Mouse (Mus musculus) midbrain, postnatal 0 days (tissue): ENCODE measurements around the gene Stt3b. TPM values are rescaled to one million over a fixed set of nuclear protein-coding genes. Genes with fewer than 3 reads are reported as not detected.

Source experiments
- ATAC-seq: fragments of 200-750 bp; cut with Nextera tagmentation; 2 replicates; pipeline ENCODE4 v1.8.0; 2017; ENCODE audit warnings: moderate number of reproducible peaks, mild to moderate bottlenecking, moderate TSS enrichment, moderate library complexity; ENCODE audit not compliant: low FRiP score
- DNase-seq: peaks from one replicate; pipeline ENCODE4 v3.0.0-alpha.2; 2015; ENCODE audit warnings: low spot score
- H3K27ac ChIP-seq: fragments of 300-500 bp; sonication (generic); 2 replicates; pipeline ENCODE4 v1.5.1; 2014; ENCODE audit warnings: low read depth, mild to moderate bottlenecking, low read length, mixed read lengths
- H3K27me3 ChIP-seq: fragments of 300-500 bp; sonication (generic); 2 replicates; pipeline ENCODE4 v1.6.1; 2014; ENCODE audit warnings: low read length, control low read depth, mixed read lengths; ENCODE audit not compliant: insufficient read depth
- H3K36me3 ChIP-seq: fragments of 300-500 bp; sonication (generic); 2 replicates; pipeline ENCODE4 v1.6.1; 2014; ENCODE audit warnings: low read length, control low read depth, mixed read lengths; ENCODE audit not compliant: insufficient read depth
- H3K4me1 ChIP-seq: fragments of 300-500 bp; sonication (generic); 2 replicates; pipeline ENCODE4 v1.6.1; 2014; ENCODE audit warnings: mild to moderate bottlenecking, control low read depth, antibody characterized with exemption, low read length, mixed read lengths; ENCODE audit not compliant: insufficient read depth
- H3K4me2 ChIP-seq: fragments of 300-500 bp; sonication (generic); 2 replicates; pipeline ENCODE4 v1.6.1; 2014; ENCODE audit warnings: low read depth, mild to moderate bottlenecking, low read length, mixed read lengths; ENCODE audit not compliant: poor library complexity, severe bottlenecking
- H3K4me3 ChIP-seq: fragments of 300-500 bp; sonication (generic); 2 replicates; pipeline ENCODE4 v1.5.1; 2014; ENCODE audit warnings: low read depth, mild to moderate bottlenecking, low read length, moderate library complexity
- H3K9ac ChIP-seq: fragments of 300-500 bp; sonication (generic); replicated peaks from 2 replicates; pipeline ENCODE4 v1.6.1; 2014; ENCODE audit warnings: mild to moderate bottlenecking, low read length, moderate library complexity, mixed read lengths; ENCODE audit not compliant: poor library complexity, severe bottlenecking
- H3K9me3 ChIP-seq: fragments of 300-500 bp; sonication (generic); 2 replicates; pipeline ENCODE4 v1.6.1; 2016; ENCODE audit warnings: low read length, control low read depth
- CTCF ChIP-seq: IDR thresholded peaks from 2 replicates; pipeline ENCODE4 v1.5.1; 2016; ENCODE audit warnings: antibody characterized with exemption, mild to moderate bottlenecking
- WGBS: fragments of 180-500 bp; shearing (Covaris S2); extraction: QIAGEN DNeasy Blood & Tissue Kit; methylation state at CpG from one replicate; pipeline ENCODE4 v1.1.7; 2014; 5-methylcytosine and 5-hydroxymethylcytosine counted together
- polyA plus RNA-seq: library from polyadenylated mRNA; unstranded; fragments of >200 nt; fragmentation: Nextera tagmentation; extraction: Ambion mirVana; gene quantifications from 2 replicates; pipeline ENCODE4 v1.2.1, GENCODE M21; 2015
- total RNA-seq: library from RNA; depleted of rRNA; stranded (reverse); fragments of >200 nt; gene quantifications from 2 replicates; pipeline ENCODE4 v1.2.3, GENCODE M21; 2014

Gene Stt3b
- total and polyA plus RNA-seq, 2 experiments from 2014 or later, result 56.6 to 93.4 TPM

DNA sequence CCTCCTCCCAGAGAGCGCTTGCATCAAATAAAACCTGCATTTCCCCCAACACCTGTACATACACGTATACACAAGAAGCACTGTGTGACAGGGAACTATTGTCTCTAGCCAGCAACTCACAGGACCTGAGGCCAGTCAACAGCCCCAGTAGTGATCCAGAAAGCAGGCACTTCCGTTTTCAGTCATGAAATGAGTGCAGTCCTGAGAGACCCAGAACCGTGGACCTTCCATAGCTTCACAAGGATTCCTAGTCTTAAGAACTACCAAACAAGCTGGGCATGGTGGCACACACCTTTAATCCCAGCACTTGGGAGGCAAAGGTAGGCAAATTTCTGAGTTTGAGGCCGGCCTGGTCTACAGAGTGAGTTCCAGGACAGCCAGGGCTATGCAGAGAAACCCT, 3.6 kb upstream of the Stt3b start:
- Histone ChIP-seq H3K4me3 (no peak overlapping the region), H3K27me3 (no peaks in the 10 kb centered on the region), H3K9ac (no peak overlapping the region), H3K9me3 (no peaks in the 10 kb centered on the region), H3K4me1 (no peaks in the 10 kb centered on the region), H3K27ac (no peak overlapping the region), H3K4me2 (no peak overlapping the region), H3K36me3 (no peaks in the 10 kb centered on the region)
- DNase-seq (no peak), ATAC-seq (no peak)
- 90% methylated on average over 5 of the region's 5 CpGs for WGBS
- no peak for TF ChIP-seq CTCF

DNA sequence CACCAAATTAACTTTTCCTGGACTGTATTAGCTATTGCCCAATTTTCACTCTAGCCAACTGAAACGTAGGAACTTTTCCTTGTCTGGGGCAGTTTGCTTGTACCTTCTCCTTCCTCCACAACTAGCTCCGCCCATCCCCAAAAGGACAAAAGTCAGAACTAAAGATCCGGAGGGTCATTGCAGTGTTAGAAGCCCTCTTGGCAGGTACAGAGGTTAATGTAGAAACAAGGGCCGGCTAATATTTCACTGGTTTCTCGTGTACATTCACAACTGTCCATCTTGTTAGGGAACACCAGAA, 951 bp upstream of the Stt3b start:
- Histone ChIP-seq H3K27ac (no peak overlapping the region), H3K36me3 (no peaks in the 10 kb centered on the region), H3K9ac (no peak overlapping the region), H3K27me3 (no peaks in the 10 kb centered on the region), H3K4me3 (peak overlapping the region; percentile 99), H3K9me3 (no peaks in the 10 kb centered on the region), H3K4me1 (peaks cover 4% of the 10 kb centered on the region; the same call in 1 of the 2 replicates), H3K4me2 (peak overlapping the region; percentile 53)
- WGBS, result 6% methylated on average over 5 of the region's 5 CpGs
- DNase-seq (no peak), ATAC-seq (no peak)
- no peak for TF ChIP-seq CTCF

DNA sequence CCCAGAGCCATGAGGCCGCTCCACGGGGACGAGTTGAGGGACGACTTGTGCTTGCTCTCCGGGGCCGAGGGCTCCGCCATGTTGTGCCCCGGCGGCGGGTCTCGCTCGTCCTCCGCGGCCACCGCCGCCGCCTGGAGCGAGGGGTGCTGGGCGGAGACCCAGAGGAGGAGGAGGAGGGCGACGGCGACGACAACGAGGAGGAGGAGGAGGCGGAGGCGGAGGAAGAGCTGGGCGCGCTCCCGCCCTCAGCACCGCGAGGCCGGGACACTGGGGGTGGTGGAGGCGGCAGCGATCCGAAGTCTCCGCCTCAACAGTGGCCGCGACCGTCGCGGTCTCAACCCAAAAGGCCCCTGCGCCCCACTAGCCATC, 260 bp downstream of the Stt3b start:
- ATAC-seq, result no peak; the same call in 1 of the 2 replicates
- 0% methylated on average over 23 of the region's 42 CpGs for WGBS

GRCm38 (mm10) chr9:115309381-115309971, 745 bp downstream of the Stt3b start:
- Histone ChIP-seq H3K36me3 (no peaks in the 10 kb centered on the region), H3K9me3 (no peaks in the 10 kb centered on the region), H3K4me2 (peak overlapping the region; percentile 67), H3K9ac (peak overlapping the region; percentile 95), H3K27ac (peak overlapping the region; percentile 94), H3K4me1 (peaks cover 9% of the 10 kb centered on the region; the same call in 1 of the 2 replicates), H3K4me3 (peak overlapping the region; percentile 99), H3K27me3 (no peaks in the 10 kb centered on the region)
- 1% methylated on average over 52 of the region's 65 CpGs for WGBS
- peak; percentile 11; the same call in 1 of the 2 replicates for ATAC-seq
- TF ChIP-seq CTCF, result no peak
- DNase-seq, result peak; percentile 30

More for the DNA sequence above, 260 bp downstream of the Stt3b start:
- no peaks in the 10 kb centered on the region for H3K9me3 ChIP-seq
- H3K27ac ChIP-seq, result peak overlapping the region; percentile 94
- peaks cover 9% of the 10 kb centered on the region; the same call in 1 of the 2 replicates for H3K4me1 ChIP-seq
- peak overlapping the region; percentile 99 for H3K4me3 ChIP-seq
- TF ChIP-seq CTCF, result no peak
- DNase-seq, result no peak
- H3K36me3 ChIP-seq, result no peaks in the 10 kb centered on the region
- no peaks in the 10 kb centered on the region for H3K27me3 ChIP-seq
- H3K9ac ChIP-seq, result peak overlapping the region; percentile 95
- H3K4me2 ChIP-seq, result peak overlapping the region; percentile 67

DNA sequence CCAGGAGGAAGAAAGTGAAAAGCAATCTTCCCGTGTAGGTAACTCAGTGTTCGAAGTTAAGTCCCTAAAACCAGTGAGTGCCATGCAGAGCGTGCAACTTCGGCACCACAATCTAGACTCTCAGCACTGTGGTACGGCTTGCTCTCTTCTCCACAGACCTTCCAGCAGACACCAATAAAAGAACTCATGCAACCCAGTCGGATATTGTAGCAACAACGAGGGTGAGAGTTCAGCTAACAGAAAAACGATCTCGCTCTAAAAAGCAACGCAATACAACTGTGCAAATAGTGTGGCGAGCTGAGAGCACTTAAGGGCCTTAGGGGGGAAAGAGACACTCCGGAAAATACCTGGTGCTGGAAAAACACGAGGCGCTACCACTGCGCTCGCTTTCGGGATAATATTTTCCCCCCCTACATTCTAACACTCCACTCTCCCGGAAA, 1.3 kb downstream of the Stt3b start:
- DNase-seq, result no peak
- ATAC-seq, result no peak
- H3K36me3 ChIP-seq, result no peaks in the 10 kb centered on the region
- no peak for TF ChIP-seq CTCF
- peaks cover 9% of the 10 kb centered on the region; the same call in 1 of the 2 replicates for H3K4me1 ChIP-seq
- peak overlapping the region; percentile 67 for H3K4me2 ChIP-seq
- no peaks in the 10 kb centered on the region for H3K9me3 ChIP-seq
- H3K9ac ChIP-seq, result peak overlapping the region; percentile 95
- H3K27me3 ChIP-seq, result no peaks in the 10 kb centered on the region
- peak overlapping the region; percentile 94 for H3K27ac ChIP-seq
- under 1% methylated on average over 18 of the region's 18 CpGs for WGBS
- peak overlapping the region; percentile 99 for H3K4me3 ChIP-seq

DNA sequence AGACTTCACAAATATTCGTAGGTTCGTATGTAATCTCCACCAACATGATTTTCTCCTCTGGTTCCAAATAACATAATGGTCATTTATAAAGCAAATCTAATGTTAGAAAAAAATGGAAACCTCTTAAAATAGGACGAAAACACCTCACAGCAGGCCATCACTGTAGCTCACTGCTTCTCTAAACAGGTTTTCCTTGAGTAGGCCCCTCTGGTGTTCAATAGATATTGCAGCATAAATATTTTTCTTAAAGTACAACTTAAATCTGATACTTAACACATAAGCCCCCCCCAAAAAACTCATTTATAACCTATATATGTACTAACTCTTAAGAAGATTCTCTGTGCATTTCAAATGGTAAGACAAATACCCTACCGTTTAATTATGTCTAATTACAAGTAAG, 1.8 kb downstream of the Stt3b start:
- H3K27ac ChIP-seq, result 0 out of 2 replicates have a peak overlapping the region, but pooled peaks have one; percentile 94
- H3K9me3 ChIP-seq, result no peaks in the 10 kb centered on the region
- no peaks in the 10 kb centered on the region for H3K36me3 ChIP-seq
- H3K4me1 ChIP-seq, result peaks cover 9% of the 10 kb centered on the region; the same call in 1 of the 2 replicates
- H3K4me3 ChIP-seq, result peak overlapping the region; percentile 99
- H3K9ac ChIP-seq, result peak overlapping the region; percentile 95; the same call in 1 of the 2 replicates
- WGBS, result 7% methylated on average over 4 of the region's 4 CpGs
- ATAC-seq (no peak), DNase-seq (no peak)
- H3K27me3 ChIP-seq, result no peaks in the 10 kb centered on the region
- peak; percentile 34 for TF ChIP-seq CTCF
- peak overlapping the region; percentile 67 for H3K4me2 ChIP-seq
